Mouse (Mus musculus) mouse embryonic stem cell (cell line): ENCODE data around the gene Asxl2.
"Not testable (repeated sequence)": the region's sequence is repeated elsewhere in the genome, so short reads cannot be mapped to it uniquely, and the experiment has no call there.

Experiments
- in situ Hi-C, 2 experiments: fragments of 300-500 bp; cut with MboI; formaldehyde crosslinking; loops; 1 replicate in 1 of 2; 3 replicates in 1 of 2; pipeline ENCODE4 v1.14.3; 2019 to 2020; ENCODE audit warnings: low sequenced_read_pairs in 2 of 2, low pct_unique_long_range_greater_than_20kb in 1 of 2, mixed read lengths in 1 of 2; ENCODE audit not compliant: unreplicated experiment in 1 of 2

Gene Asxl2

DNA sequence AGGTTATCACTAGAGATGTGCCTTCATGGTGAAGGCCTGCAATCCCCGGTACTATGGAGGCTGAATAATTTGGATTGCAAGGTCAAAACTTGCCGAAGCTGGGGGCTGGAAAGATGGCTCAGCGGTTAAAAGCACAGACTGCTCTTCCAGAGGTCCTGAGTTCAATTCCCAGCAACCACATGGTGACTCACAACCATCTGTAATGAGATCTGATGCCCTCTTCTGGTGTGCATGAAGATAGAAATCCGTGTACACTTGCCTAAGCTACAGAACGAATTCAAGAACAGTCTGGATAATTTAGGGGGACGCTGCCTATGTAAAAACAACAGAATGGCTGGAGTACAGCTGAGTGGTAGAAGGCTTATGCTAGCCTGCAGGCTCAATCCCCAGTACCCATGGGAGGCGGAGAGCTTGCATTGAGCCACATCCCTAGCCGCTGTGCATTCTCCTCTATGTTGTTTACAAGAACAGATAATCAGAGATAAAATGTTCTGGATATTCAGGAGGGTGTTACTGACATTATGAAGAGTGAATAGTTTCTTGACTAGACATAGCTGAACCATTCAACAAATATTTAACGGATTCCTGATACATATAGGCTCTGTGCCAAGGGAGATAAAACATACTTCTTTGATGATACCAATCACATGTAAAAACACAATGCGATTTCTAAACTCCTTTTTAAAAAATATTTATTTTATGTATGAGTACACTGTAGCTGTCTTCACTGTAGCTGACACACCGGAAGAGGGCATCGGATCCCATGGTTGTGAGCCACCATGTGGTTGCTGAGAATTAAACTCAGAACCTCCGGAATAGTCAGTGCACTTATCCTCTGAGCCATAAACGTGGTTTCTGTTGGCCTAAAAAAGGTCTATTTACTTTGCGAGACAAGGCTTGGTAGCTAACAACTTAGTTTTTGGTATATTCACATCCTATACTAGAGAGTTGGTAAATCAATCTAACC lies 999 bp upstream of the Asxl2 start:
- in situ Hi-C loops: no loop called here

DNA sequence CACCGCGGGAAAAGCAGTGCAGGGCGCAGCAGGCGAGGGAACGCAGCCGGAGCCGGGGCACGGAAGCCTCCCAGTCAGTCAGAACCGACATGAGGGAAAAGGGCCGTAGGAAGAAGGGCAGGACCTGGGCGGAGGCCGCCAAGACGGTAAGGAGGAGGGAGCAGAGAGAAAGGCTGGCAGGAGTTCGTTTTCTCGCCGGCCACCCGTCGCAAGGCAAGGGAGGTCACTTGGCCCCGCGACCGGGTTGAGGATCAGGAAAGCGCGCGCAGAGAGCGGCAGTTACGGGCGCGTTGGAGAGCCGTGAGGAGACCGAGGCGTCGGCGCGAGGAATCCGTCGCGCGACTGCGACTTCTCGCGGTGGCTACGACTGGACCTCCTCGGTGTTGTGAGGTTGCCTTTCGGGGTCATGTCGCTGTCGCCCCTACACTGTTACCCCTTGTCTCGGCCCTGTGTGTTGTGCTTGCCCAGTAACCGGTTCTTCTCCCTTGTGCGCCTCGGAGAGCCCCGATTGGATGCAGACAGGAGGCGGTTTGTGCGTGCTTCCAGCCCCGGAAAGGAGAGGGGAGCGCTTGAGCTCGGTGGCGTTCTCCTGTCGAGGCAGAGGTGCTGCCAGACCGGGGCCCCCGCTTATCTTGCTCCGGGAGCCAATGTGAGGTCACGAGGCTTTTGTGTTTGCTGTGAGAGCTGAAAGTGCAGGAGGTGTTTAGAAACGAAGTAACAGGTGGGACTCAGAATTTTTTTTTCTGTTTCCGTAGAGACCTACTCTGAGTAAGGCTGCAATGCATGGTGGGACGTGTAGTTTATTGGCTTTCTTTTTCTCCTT lies 621 bp downstream of the Asxl2 start:
- in situ Hi-C loops: no loop called here

DNA sequence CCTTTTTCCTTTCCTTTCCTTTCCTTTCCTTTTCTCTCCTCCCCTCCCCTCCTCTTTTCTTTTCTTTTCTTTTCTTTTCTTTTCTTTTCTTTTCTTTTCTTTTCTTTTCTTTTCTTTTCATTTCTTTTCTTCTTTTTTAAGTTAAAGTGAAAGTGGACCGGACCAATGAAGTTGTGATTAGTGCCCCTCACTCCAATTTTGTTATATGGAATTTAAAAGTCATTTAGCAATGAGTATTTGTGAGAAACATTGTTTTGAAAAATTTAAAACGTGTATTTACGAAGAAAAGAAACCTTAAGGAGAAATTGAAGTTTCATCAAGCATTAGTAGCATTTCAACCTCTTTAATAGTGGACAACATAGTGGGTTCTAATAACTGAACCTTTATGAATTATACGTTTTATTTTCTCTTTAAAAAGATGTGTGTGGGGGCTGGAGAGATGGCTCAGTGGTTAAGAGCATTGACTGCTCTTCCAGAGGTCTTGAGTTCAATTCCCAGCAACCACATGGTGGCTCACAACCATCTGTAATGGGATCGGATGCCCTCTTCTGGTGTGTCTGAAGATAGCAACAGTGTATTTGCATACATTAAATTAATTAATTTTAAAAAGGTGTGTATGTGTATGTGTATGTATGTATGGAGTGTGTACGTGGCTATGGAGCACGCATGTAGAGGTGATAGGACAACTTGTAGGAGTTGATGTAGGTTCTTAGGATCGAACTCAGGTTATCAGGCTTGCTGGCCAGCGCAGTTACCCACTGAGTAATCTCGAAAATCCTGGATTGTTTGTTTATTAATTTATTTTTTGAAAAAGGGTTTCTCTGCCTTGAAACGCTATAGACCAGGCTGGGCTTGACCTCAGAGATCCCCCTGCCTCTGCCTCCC lies 1.5 kb downstream of the Asxl2 start:
- in situ Hi-C loops: no loop called here

DNA sequence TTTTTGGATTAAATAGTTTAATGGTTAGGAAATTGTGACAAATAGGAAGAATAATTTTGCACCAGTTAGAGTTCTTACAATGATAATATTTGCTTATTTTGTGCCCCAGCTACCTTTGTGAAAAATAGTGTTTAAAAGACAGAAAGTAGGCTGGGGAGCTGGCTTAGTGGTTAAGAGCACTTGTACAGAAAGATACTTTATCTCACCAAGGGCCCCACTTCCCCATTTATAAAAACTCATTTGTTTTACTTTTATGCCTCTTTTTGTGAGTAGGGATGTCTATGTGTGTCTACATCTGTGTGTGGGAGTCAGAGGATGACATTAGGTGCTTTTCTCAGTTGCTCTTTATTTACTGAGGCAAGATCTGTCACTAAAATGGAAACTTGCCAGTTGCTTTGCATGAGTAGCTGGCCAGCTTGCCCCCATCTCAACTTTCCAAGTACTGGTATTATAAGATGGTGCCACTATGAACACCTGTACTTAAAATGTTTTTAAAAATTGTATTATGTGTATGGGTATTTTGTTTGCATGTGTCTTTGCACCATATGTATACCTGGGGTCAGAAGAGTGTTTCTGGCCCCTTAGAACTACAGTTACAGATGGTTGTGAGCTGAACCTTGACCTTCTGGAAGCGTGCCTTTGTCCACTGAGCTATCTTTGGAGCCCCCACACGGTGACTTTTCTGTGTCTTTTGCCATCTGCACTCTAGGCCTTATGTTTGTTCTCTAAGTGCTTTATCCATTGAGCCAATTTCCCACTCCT lies 3.2 kb downstream of the Asxl2 start:
- in situ Hi-C loops: no loop called here

DNA sequence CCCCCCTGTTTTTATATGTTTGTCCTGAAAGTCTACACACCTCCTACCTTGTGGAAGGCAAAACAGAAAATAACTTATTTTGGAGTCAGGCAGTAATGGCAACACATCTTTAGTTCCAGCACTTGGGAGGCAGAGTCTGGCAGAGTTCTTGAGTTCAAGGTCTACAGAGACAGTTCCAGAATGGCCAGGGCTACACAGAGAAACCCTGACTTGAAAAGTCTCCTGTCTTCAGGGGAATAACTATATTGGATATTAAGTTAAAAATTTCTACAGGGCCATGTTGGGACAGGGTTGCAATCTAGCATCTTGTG lies 3.7 kb downstream of the Asxl2 start:
- in situ Hi-C loops: no loop called here

DNA sequence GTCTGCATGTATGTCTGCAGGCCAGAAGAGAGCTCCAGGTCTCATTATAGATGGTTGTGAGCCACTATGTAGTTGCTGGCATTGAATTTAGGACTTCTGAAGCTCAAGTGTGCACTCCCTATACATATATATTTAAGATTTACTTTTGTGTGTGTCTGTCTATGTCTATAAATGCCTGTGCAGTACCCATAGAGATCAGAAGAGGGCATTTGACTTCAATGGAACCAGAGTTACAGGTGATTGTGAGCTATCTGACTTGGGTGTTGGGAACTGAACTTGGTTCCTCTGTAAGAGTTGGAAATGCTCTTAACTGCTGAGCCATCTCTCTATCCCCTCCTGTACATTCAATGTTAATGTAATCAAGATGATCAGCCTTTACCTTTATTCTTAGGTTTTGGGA lies 4.3 kb downstream of the Asxl2 start:
- in situ Hi-C loops: no loop called here

DNA sequence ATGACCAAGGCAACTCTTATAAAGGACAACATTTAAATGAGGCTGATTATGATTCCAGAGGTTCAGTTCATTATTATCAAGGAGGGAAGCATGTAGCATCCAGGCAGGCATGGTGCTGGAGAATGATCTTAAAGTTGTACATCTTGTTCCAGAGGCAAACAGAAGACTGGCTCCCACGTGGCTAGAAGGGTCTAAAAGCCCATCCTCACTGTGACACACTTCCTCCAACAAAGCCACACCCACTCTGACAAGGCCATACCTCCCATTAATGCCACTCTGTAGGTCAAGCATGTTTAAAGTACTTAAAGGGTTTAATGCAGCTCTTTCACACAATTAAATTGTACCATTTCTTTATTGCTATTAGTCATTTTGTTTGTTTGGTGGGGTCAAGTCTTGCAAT lies 7.1 kb downstream of the Asxl2 start:
- in situ Hi-C loops: no loop called here

DNA sequence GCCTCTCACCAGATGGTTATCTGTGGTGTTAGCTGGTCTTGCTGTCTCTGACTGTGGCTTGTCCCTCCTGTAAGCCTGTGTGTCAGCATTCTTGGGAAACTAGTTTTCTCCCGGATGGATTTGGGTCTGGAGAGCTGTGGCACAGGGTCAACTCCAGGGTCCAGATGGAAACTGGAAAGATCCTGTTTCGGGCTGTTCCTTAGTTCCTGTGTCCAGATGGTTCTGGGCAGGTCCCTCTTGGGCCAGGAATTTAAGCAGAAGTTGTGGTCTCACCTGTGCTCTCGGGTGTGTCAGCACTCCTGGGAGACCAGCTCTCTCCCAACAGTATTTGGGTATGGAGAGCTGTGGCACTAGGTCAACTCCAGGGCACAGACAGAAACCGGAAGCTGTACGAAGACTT lies 9.8 kb downstream of the Asxl2 start:
- in situ Hi-C loops: no loop called here

DNA sequence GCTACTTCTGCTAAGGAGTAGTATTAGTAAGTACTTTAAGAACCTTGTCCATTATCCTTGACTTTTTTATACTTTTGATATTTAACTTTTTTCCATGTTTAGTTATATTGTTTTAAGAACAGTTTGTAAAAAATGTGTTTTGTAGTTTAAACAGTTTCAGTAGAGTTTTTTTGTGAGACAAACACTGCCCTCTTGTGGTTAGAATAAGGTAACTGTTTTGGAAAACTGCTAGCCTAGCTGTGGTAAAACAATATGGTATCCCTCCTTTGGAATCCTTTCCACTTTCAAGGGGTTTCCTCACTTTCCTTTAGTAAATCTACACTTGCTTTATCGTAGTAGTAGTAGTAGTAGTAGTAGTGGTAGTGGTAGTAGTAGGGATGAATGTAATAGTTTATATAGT lies 11.2 kb downstream of the Asxl2 start:
- in situ Hi-C loops: no loop called here

DNA sequence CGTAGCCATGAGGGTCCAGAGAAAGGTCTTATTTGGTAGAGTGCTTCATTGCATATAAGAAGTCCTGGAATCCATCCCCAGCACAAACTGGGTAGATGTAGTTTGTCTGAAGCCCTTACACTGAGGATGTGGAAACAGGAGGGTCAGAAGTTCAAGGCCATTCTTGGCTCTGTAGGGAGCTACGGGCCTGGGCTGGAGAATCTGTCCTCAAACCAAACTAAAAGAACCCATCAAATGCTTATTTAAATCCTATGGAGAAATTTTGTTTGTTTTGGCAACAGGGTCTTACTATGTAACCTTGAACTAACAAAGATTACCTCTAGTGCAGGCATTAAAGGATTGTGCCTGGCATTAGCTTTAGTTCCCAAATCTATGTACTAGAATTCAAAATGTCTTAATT lies 14.3 kb downstream of the Asxl2 start:
- in situ Hi-C loops: no loop called here

DNA sequence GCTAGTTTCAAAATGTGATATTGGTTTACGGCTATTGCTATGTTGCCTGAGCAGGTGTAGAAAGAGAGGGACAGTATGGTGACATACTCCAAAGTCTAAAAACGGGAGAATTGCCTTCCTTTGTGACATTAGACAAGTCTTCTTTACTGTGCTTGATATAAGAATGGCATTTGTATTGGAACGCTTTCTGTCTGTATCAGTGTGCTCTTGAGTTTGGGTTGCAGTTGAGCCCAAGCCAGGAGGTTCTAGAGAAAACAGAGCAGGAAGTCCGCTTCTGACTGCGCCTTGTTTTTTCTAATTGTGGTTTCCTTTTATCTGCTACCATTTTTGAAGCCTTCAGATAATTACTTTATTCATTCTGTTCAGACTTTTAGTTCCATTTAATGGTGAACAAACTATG lies 14.7 kb downstream of the Asxl2 start:
- in situ Hi-C loops: no loop called here

DNA sequence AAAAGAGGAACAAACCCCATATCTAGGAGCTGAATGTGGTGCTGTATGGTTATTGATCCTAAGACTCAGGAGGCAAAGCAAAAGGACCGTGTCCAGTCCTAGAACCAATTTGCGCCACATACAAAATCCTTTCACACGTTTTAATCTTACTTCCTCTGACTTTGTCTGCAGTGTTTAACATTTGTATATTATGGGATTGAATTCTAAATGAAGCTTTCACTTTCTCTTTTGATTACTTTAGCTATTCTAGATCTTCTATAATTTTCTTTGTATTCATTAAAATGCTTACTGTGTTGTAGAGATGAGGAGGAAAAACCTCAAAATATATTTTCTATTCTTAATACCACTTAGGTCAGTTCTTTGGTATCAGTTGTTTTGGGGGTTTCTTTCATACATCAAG lies 26.9 kb downstream of the Asxl2 start:
- in situ Hi-C loops: no loop called here

DNA sequence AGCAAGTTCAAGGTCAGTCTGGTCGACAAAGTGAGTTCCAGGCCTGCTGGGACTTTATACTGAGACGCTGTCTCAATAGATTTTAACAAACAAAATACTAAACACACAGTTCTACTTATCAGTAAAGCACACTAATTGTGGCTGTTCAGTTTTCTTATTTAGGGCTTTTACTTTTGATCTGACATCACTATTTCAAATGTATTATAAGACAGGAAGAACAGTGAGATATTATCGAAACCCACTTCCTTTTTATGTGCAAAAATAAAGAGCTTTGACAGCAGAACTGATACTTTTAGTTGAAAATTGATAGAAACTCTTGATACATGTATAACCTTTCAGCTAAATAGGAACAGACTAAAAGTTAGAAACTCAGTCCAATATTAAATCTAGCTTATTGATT lies 36.4 kb downstream of the Asxl2 start:
- in situ Hi-C loops: no loop called here

DNA sequence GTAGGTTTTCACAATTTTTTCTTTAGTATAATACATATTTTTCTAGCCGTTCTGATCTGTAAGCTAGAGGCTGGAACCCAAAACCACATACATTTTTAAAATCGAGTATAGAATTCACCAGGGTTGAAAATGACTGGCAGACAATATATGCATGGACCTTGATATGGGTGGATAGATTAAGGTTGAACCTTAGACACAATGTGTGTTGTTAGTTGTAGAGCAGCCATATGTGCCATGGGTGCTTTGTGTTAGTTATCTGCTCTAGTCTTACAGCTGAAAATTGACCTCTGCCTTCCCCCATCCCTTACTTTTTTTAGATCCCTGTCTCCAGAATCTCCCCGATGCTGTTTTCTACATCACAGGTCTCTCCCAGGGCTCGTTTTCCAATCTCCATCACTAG lies 73.0 kb downstream of the Asxl2 start:
- in situ Hi-C loops: no loop called here

DNA sequence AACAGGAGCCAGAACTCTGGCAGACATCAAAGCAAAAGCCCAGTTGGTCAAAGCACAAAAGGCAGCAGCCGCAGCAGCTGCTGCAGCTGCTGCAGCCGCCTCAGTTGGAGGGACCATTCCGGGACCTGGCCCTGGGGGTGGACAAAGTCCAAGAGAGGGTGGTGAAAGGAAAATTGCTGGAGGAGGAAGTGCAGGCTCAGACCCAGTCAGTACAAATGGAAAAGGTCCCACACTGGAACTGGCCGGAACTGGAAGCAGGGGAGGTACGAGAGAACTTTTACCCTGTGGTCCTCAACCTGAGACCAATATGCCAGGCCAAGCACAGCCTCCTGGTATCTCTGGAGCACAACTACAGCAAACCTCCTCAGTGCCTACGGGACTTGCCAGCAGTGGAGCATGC lies 73.4 kb downstream of the Asxl2 start:
- in situ Hi-C loops: no loop called here

DNA sequence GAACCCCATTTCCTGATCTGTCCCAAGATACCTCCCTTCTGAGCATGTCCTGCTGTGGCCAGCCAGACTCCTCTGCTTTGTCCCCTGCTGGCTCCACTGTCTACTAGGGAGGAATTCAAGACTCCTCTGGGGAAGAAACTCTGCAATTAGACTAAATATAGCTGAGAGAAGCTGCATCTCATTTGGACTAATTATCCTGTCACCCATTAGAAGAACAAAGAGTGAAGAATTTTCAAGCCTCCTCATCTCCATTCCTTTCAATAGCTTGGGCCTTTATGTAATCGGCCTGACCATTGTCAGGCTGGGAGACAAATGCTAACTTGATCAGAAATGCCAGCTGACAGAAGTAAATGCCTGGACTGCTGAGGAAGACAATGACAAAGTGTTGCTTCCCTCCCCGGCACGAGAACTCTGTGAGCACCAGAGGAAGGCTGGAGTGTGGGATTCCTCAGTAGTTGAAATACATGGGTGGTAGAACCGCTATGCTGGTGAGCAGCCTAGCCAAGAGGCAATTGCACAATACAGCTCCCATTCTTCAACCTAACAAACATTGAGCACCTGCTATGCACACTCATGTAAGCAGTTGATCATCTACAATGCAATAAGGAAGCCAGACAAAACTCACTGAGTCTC lies 92.1 kb downstream of the Asxl2 start:
- in situ Hi-C loops: no loop called here

DNA sequence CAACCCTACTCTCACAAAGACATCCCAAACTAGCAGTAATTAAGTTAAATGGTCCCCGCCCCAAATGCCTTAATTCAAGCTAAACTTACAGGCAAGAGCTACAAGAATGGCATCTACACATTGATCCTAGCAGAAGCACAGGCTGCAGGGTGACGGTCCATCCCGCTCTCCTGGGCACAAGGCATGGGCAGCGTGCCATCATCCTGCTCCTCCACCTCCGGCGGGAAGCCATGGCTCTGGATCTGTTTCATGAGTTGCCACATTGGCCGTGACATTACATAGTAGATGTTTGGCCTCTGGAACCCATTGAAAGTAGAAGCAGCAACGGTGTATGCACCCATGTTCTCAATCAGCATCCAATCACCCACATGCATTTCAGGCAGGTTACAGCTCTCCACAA lies 95.1 kb downstream of the Asxl2 start:
- in situ Hi-C loops: not testable (repeated sequence)

DNA sequence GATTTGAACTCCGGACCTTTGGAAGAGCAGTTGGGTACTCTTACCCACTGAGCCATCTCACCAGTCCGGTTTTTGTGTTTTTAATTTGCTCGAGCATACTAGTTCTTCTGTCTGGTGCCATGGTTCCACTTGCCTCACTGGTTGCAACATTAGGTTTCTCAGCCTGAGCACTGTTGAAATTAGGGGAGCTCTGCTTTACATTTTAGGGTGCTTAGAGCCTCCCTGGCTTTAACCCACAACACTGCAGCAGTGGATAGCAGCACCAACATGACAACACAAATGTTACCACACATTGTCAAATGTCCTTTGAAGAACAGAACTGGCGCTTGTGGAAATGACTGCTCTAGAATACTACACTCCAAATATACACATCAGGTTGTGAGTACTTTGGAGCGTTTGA lies 98.9 kb downstream of the Asxl2 start:
- in situ Hi-C loops: no loop called here
